Mouse (Mus musculus): Measurements from ENCODE around the gene Fxyd5. TPM values are rescaled to one million over a fixed set of nuclear protein-coding genes. Genes with fewer than 3 reads are reported as not detected.

The Fxyd5 gene
- polyA plus RNA-seq, 2 experiments: 17.4 to 28.8 TPM

- Histone ChIP-seq H3K4me3 (replicated peaks; ENCODE audit: low read length) (no peak overlapping the region), H3K9me3 (ENCODE audit: control insufficient read depth, low read length) (no peaks in the 10 kb centered on the region), H3K9ac (ENCODE audit: low read depth, low read length, severe bottlenecking) (no peak overlapping the region), H3K36me3 (ENCODE audit: control insufficient read depth, insufficient read depth, low read length) (no peaks in the 10 kb centered on the region), H3K4me1 (ENCODE audit: control insufficient read depth, insufficient read depth, low read length) (peaks cover 13% of the 10 kb centered on the region; the same call in 1 of the 2 replicates), H3K27ac (replicated peaks; ENCODE audit: low read depth, low read length) (no peak overlapping the region), H3K27me3 (ENCODE audit: control insufficient read depth, insufficient read depth, low read length) (no peaks in the 10 kb centered on the region), H3K4me2 (replicated peaks; ENCODE audit: low read depth, low read length, severe bottlenecking) (no peak overlapping the region)
- no peak for ATAC-seq (ENCODE audit: low FRiP score, low read depth)
- no peak for DNase-seq (ENCODE audit: low spot score)
- WGBS: 65% methylated on average over 3 of the region's 3 CpGs
- TF ChIP-seq POLR2A (IDR thresholded peaks at IDR 0.05; ENCODE audit: borderline replicate concordance, extremely low read depth, insufficient read depth, insufficient read length): no peak
Measured at GRCm38 (mm10) chr7:31080611-31081010, 38.3 kb upstream of the Fxyd5 start.

GRCm38 (mm10) chr7:31079670-31080069 is 37.4 kb upstream of the Fxyd5 start:
- H3K27ac ChIP-seq (replicated peaks; ENCODE audit: low read depth, low read length): no peak overlapping the region
- TF ChIP-seq POLR2A (IDR thresholded peaks at IDR 0.05; ENCODE audit: borderline replicate concordance, extremely low read depth, insufficient read depth, insufficient read length): no peak
- WGBS: 87% methylated on average over 8 of the region's 8 CpGs

GRCm38 (mm10) chr7:31077885-31078445 is 35.7 kb upstream of the Fxyd5 start:
- Histone ChIP-seq H3K4me3 (replicated peaks; ENCODE audit: low read length) (no peak overlapping the region), H3K4me1 (ENCODE audit: control insufficient read depth, insufficient read depth, low read length) (peaks cover 11% of the 10 kb centered on the region; the same call in 1 of the 2 replicates), H3K4me2 (replicated peaks; ENCODE audit: low read depth, low read length, severe bottlenecking) (no peak overlapping the region), H3K27ac (replicated peaks; ENCODE audit: low read depth, low read length) (no peak overlapping the region; the same call in 1 of the 2 replicates), H3K27me3 (ENCODE audit: control insufficient read depth, insufficient read depth, low read length) (no peaks in the 10 kb centered on the region), H3K9ac (ENCODE audit: low read depth, low read length, severe bottlenecking) (no peak overlapping the region), H3K9me3 (ENCODE audit: control insufficient read depth, low read length) (no peaks in the 10 kb centered on the region), H3K36me3 (ENCODE audit: control insufficient read depth, insufficient read depth, low read length) (no peaks in the 10 kb centered on the region)
- no peak for TF ChIP-seq POLR2A (IDR thresholded peaks at IDR 0.05; ENCODE audit: borderline replicate concordance, extremely low read depth, insufficient read depth, insufficient read length)
- DNase-seq (ENCODE audit: low spot score) (peak; percentile 76), ATAC-seq (ENCODE audit: low FRiP score, low read depth) (peak; percentile 34; the same call in 1 of the 2 replicates)
- WGBS: 30% methylated on average over 5 of the region's 5 CpGs

More at GRCm38 (mm10) chr7:31079670-31080069, 37.4 kb upstream of the Fxyd5 start:
- Histone ChIP-seq H3K4me2 (replicated peaks; ENCODE audit: low read depth, low read length, severe bottlenecking) (no peak overlapping the region), H3K9ac (ENCODE audit: low read depth, low read length, severe bottlenecking) (no peak overlapping the region), H3K4me3 (replicated peaks; ENCODE audit: low read length) (no peak overlapping the region), H3K36me3 (ENCODE audit: control insufficient read depth, insufficient read depth, low read length) (no peaks in the 10 kb centered on the region), H3K4me1 (ENCODE audit: control insufficient read depth, insufficient read depth, low read length) (peaks cover 13% of the 10 kb centered on the region; the same call in 1 of the 2 replicates), H3K9me3 (ENCODE audit: control insufficient read depth, low read length) (no peaks in the 10 kb centered on the region), H3K27me3 (ENCODE audit: control insufficient read depth, insufficient read depth, low read length) (no peaks in the 10 kb centered on the region)
- DNase-seq (ENCODE audit: low spot score) (no peak), ATAC-seq (ENCODE audit: low FRiP score, low read depth) (no peak)

GRCm38 (mm10) chr7:31077470-31077869 is 35.2 kb upstream of the Fxyd5 start:
- Histone ChIP-seq H3K36me3 (ENCODE audit: control insufficient read depth, insufficient read depth, low read length) (no peaks in the 10 kb centered on the region), H3K4me2 (replicated peaks; ENCODE audit: low read depth, low read length, severe bottlenecking) (no peak overlapping the region), H3K9me3 (ENCODE audit: control insufficient read depth, low read length) (no peaks in the 10 kb centered on the region), H3K27me3 (ENCODE audit: control insufficient read depth, insufficient read depth, low read length) (no peaks in the 10 kb centered on the region), H3K4me1 (ENCODE audit: control insufficient read depth, insufficient read depth, low read length) (peaks cover 11% of the 10 kb centered on the region; the same call in 1 of the 2 replicates), H3K9ac (ENCODE audit: low read depth, low read length, severe bottlenecking) (no peak overlapping the region), H3K27ac (replicated peaks; ENCODE audit: low read depth, low read length) (peak overlapping the region; percentile 61; the same call in 1 of the 2 replicates), H3K4me3 (replicated peaks; ENCODE audit: low read length) (no peak overlapping the region)
- no peak for DNase-seq (ENCODE audit: low spot score)
- no peak for TF ChIP-seq POLR2A (IDR thresholded peaks at IDR 0.05; ENCODE audit: borderline replicate concordance, extremely low read depth, insufficient read depth, insufficient read length)
- WGBS: 52% methylated on average over 6 of the region's 6 CpGs
- ATAC-seq (ENCODE audit: low FRiP score, low read depth): peak; percentile 56

- no peak for TF ChIP-seq POLR2A (IDR thresholded peaks at IDR 0.05; ENCODE audit: borderline replicate concordance, extremely low read depth, insufficient read depth, insufficient read length)
- no peaks in the 10 kb centered on the region for H3K9me3 ChIP-seq (ENCODE audit: control insufficient read depth, low read length)
- WGBS: 24% methylated on average over 5 of the region's 5 CpGs
- H3K4me2 ChIP-seq (replicated peaks; ENCODE audit: low read depth, low read length, severe bottlenecking): 0 out of 2 replicates have a peak within 1 kb of the TSS, but pooled peaks have one; percentile 19
- H3K27ac ChIP-seq (replicated peaks; ENCODE audit: low read depth, low read length): peak within 1 kb of the TSS; percentile 61
- H3K36me3 ChIP-seq (ENCODE audit: control insufficient read depth, insufficient read depth, low read length): no peaks in the 10 kb centered on the region
- H3K4me1 ChIP-seq (ENCODE audit: control insufficient read depth, insufficient read depth, low read length): peaks cover 11% of the 10 kb centered on the region; the same call in 1 of the 2 replicates
- no peak within 1 kb of the TSS for H3K9ac ChIP-seq (ENCODE audit: low read depth, low read length, severe bottlenecking)
- H3K27me3 ChIP-seq (ENCODE audit: control insufficient read depth, insufficient read depth, low read length): no peaks in the 10 kb centered on the region
- DNase-seq (ENCODE audit: low spot score): no peak
- no peak within 1 kb of the TSS; the same call in 1 of the 2 replicates for H3K4me3 ChIP-seq (replicated peaks; ENCODE audit: low read length)
- no peak for ATAC-seq (ENCODE audit: low FRiP score, low read depth)
Measured at GRCm38 (mm10) chr7:31076492-31076891, 34.2 kb upstream of the Fxyd5 start, which contains the start of gene Fxyd3. Gene Fxyd3 (minus strand): TSS chr7:31076704.
